Mouse (Mus musculus) T-helper 1 cell (primary cell): ENCODE results near the gene Chchd5.

Experiments used
- in situ Hi-C: fragments of 300-600 bp; cut with MboI, MseI; formaldehyde crosslinking; loops from one replicate; pipeline ENCODE4 v1.15.1; 2025; ENCODE audit warnings: high pct_unique_total_duplicates

The Chchd5 gene

GRCm38 (mm10) chr2:129129412-129129929, at the start of gene Chchd5:
Chchd5 (plus strand) TSS chr2:129129700.
- in situ Hi-C loops = loop anchor here (10.0 kb wide), 1 partner anchor 1315 kb away; no protein-coding TSS in a partner anchor

GRCm38 (mm10) chr2:129081097-129081496, 48.4 kb upstream of the Chchd5 start:
- in situ Hi-C loops = no loop called here

GRCm38 (mm10) chr2:129083514-129083913, 46.0 kb upstream of the Chchd5 start:
- in situ Hi-C loops = no loop called here

GRCm38 (mm10) chr2:129084959-129085358, 44.5 kb upstream of the Chchd5 start:
- in situ Hi-C loops = no loop called here

- in situ Hi-C loops = no loop called here
Observed at GRCm38 (mm10) chr2:129087520-129087919, 42.0 kb upstream of the Chchd5 start.

- in situ Hi-C loops = no loop called here
Observed at GRCm38 (mm10) chr2:129090370-129090769, 39.1 kb upstream of the Chchd5 start.

GRCm38 (mm10) chr2:129092810-129093209, 36.7 kb upstream of the Chchd5 start:
- in situ Hi-C loops = no loop called here

- in situ Hi-C loops = no loop called here
Observed at GRCm38 (mm10) chr2:129093926-129094724, 35.4 kb upstream of the Chchd5 start.

GRCm38 (mm10) chr2:129100784-129101310, 28.7 kb upstream of the Chchd5 start, which contains the start of gene Polr1b:
Polr1b (plus strand) TSS chr2:129100995.
- in situ Hi-C loops = loop anchor here (10.0 kb wide), 1 partner anchor 1846 kb away; no protein-coding TSS in a partner anchor

- in situ Hi-C loops = loop anchor here (10.0 kb wide), 1 partner anchor 438 kb away; no protein-coding TSS in a partner anchor
Observed at GRCm38 (mm10) chr2:129112924-129113323, 16.6 kb upstream of the Chchd5 start.

GRCm38 (mm10) chr2:129115706-129116367, 13.7 kb upstream of the Chchd5 start:
- in situ Hi-C loops = loop anchor here (10.0 kb wide), 1 partner anchor 441 kb away; no protein-coding TSS in a partner anchor

- in situ Hi-C loops = loop anchor here (10.0 kb wide), 1 partner anchor 442 kb away; no protein-coding TSS in a partner anchor
Observed at GRCm38 (mm10) chr2:129116368-129116739, 13.1 kb upstream of the Chchd5 start.

GRCm38 (mm10) chr2:129118061-129118460, 11.4 kb upstream of the Chchd5 start:
- in situ Hi-C loops = loop anchor here (10.0 kb wide), 1 partner anchor 443 kb away; no protein-coding TSS in a partner anchor

GRCm38 (mm10) chr2:129121986-129122385, 7.5 kb upstream of the Chchd5 start:
- in situ Hi-C loops = loop anchor here (10.0 kb wide), 1 partner anchor 1307 kb away; no protein-coding TSS in a partner anchor

- in situ Hi-C loops = loop anchor here (5.0 to 10.0 kb wide), 3 partner anchors 67 to 1315 kb away; partner anchors contain the start of gene Slc20a1
Observed at GRCm38 (mm10) chr2:129129987-129130545, 566 bp downstream of the Chchd5 start.

- in situ Hi-C loops = loop anchor here (5.0 kb wide), 2 partner anchors 67 to 127 kb away; partner anchors contain the start of gene Slc20a1
Observed at GRCm38 (mm10) chr2:129130776-129131175, 1.3 kb downstream of the Chchd5 start.

GRCm38 (mm10) chr2:129132231-129132630, 2.7 kb downstream of the Chchd5 start:
- in situ Hi-C loops = loop anchor here (5.0 kb wide), 2 partner anchors 65 to 125 kb away; partner anchors contain the start of gene Slc20a1

GRCm38 (mm10) chr2:129133006-129133805, 3.7 kb downstream of the Chchd5 start:
- in situ Hi-C loops = loop anchor here (5.0 kb wide), 2 partner anchors 64 to 124 kb away; partner anchors contain the start of gene Slc20a1

GRCm38 (mm10) chr2:129139906-129140305, 10.4 kb downstream of the Chchd5 start:
- in situ Hi-C loops = no loop called here

GRCm38 (mm10) chr2:129148836-129149235, 19.3 kb downstream of the Chchd5 start:
- in situ Hi-C loops = no loop called here
